8 mouse cellular contexts compared by ENCODE assay signal in genomic region chr7:98119179-98119960, GRCm38 (mm10). TPM values are rescaled to one million over a fixed set of nuclear protein-coding genes. Genes with fewer than 3 reads are reported as not detected.
A peak's percentile ranks its signal among the peaks of the same experiment; 100 is the strongest.
DNase-seq lines count a peak whose midpoint lies in the region; ATAC-seq lines count a peak whose summit lies in the region.

Myo7a (minus strand) TSS chr7:98119524.

- peaks cover 24% of the 10 kb centered on the region for H3K4me1 ChIP-seq in embryonic facial prominence, embryonic 13.5 days
- H3K4me1 ChIP-seq in hindbrain, embryonic 14.5 days (replicated peaks; ENCODE audit: control insufficient read depth, insufficient read depth, low read length) = no peaks in the 10 kb centered on the region
- H3K4me1 ChIP-seq in limb, embryonic 13.5 days = peaks cover 15% of the 10 kb centered on the region
- peaks cover 14% of the 10 kb centered on the region; the same call in 1 of the 2 replicates for H3K4me1 ChIP-seq in neural tube, embryonic 13.5 days (replicated peaks)

- H3K36me3 ChIP-seq in embryonic facial prominence, embryonic 13.5 days = no peaks in the 10 kb centered on the region
- no peaks in the 10 kb centered on the region; the same call in 1 of the 2 replicates for H3K36me3 ChIP-seq in hindbrain, embryonic 14.5 days (replicated peaks; ENCODE audit: control insufficient read depth, insufficient read depth)
- no peaks in the 10 kb centered on the region for H3K36me3 ChIP-seq in limb, embryonic 13.5 days
- H3K36me3 ChIP-seq in neural tube, embryonic 13.5 days = peaks cover 9% of the 10 kb centered on the region; the same call in 1 of the 2 replicates

- no peaks in the 10 kb centered on the region for H3K9me3 ChIP-seq in embryonic facial prominence, embryonic 13.5 days
- no peaks in the 10 kb centered on the region for H3K9me3 ChIP-seq in hindbrain, embryonic 14.5 days (ENCODE audit: control insufficient read depth, low read length)
- H3K9me3 ChIP-seq in limb, embryonic 13.5 days = no peaks in the 10 kb centered on the region
- H3K9me3 ChIP-seq in neural tube, embryonic 13.5 days = no peaks in the 10 kb centered on the region

- DNase-seq in 3T3-L1 (ENCODE audit: low read depth, low spot score) = peak; percentile 90
- peak; percentile 16 for DNase-seq in ES-CJ7 (ENCODE audit: low read depth, low spot score)
- DNase-seq in hindbrain, embryonic 14.5 days (ENCODE audit: low spot score) = no peak
- no peak for DNase-seq in cerebellum, adult 9-11 months
- DNase-seq in right cerebral cortex, postnatal 25 days = no peak

- peak within 1 kb of the TSS; percentile 27 for H3K4me3 ChIP-seq in embryonic facial prominence, embryonic 13.5 days
- H3K4me3 ChIP-seq in hindbrain, embryonic 14.5 days (replicated peaks; ENCODE audit: low read length) = 0 out of 2 replicates have a peak within 1 kb of the TSS, but pooled peaks have one; percentile 9
- peak within 1 kb of the TSS; percentile 31 for H3K4me3 ChIP-seq in limb, embryonic 13.5 days
- H3K4me3 ChIP-seq in neural tube, embryonic 13.5 days = peak within 1 kb of the TSS; percentile 24

- H3K4me2 ChIP-seq in embryonic facial prominence, embryonic 13.5 days = peak within 1 kb of the TSS; percentile 60
- H3K4me2 ChIP-seq in hindbrain, embryonic 14.5 days (replicated peaks) = peak within 1 kb of the TSS; percentile 54
- peak within 1 kb of the TSS; percentile 64 for H3K4me2 ChIP-seq in limb, embryonic 13.5 days (replicated peaks)
- peak within 1 kb of the TSS; percentile 57 for H3K4me2 ChIP-seq in neural tube, embryonic 13.5 days

- ATAC-seq in embryonic facial prominence, embryonic 13.5 days (ENCODE audit: insufficient number of reproducible peaks, insufficient read depth, low FRiP score, low TSS enrichment, low read depth) = no peak
- no peak; the same call in 1 of the 2 replicates for ATAC-seq in hindbrain, embryonic 14.5 days (ENCODE audit: low FRiP score)
- no peak for ATAC-seq in limb, embryonic 13.5 days (ENCODE audit: low FRiP score, low read depth)
- peak; percentile 24; the same call in 1 of the 2 replicates for ATAC-seq in neural tube, embryonic 13.5 days (ENCODE audit: low read depth)

- peak within 1 kb of the TSS; percentile 57 for H3K9ac ChIP-seq in embryonic facial prominence, embryonic 13.5 days
- 0 out of 2 replicates have a peak within 1 kb of the TSS, but pooled peaks have one; percentile 36 for H3K9ac ChIP-seq in hindbrain, embryonic 14.5 days
- peak within 1 kb of the TSS; percentile 39; the same call in 1 of the 2 replicates for H3K9ac ChIP-seq in limb, embryonic 13.5 days
- H3K9ac ChIP-seq in neural tube, embryonic 13.5 days = peak within 1 kb of the TSS; percentile 61

- 35% methylated on average over 9 of the region's 9 CpGs for WGBS in embryonic facial prominence, embryonic 13.5 days
- 36% methylated on average over 9 of the region's 9 CpGs for WGBS in hindbrain, embryonic 14.5 days
- 32% methylated on average over 9 of the region's 9 CpGs for WGBS in limb, embryonic 13.5 days
- 40% methylated on average over 9 of the region's 9 CpGs for WGBS in neural tube, embryonic 13.5 days

- H3K27me3 ChIP-seq in embryonic facial prominence, embryonic 13.5 days = peaks cover 5% of the 10 kb centered on the region; the same call in 1 of the 2 replicates
- no peaks in the 10 kb centered on the region for H3K27me3 ChIP-seq in hindbrain, embryonic 14.5 days (ENCODE audit: control insufficient read depth, insufficient read depth, low read length)
- H3K27me3 ChIP-seq in limb, embryonic 13.5 days = peaks cover 5% of the 10 kb centered on the region
- H3K27me3 ChIP-seq in neural tube, embryonic 13.5 days = no peaks in the 10 kb centered on the region

- no peak within 1 kb of the TSS for H3K27ac ChIP-seq in embryonic facial prominence, embryonic 13.5 days
- H3K27ac ChIP-seq in hindbrain, embryonic 14.5 days = no peak within 1 kb of the TSS
- no peak within 1 kb of the TSS for H3K27ac ChIP-seq in limb, embryonic 13.5 days
- H3K27ac ChIP-seq in neural tube, embryonic 13.5 days (replicated peaks) = no peak within 1 kb of the TSS

RNA-seq across cellular contexts. Expression of gene Myo7a, which starts in this region (rescaled TPM):
- polyA plus RNA-seq in embryonic facial prominence, embryonic 13.5 days (2015; fragmentation: Nextera tagmentation; extraction: Ambion mirVana) = 10.2 and 10.5 TPM in 2 replicates
- polyA plus RNA-seq in hindbrain, embryonic 14.5 days (2014; fragmentation: Nextera tagmentation; extraction: Ambion mirVana) = 20.0 and 24.3 TPM in 2 replicates
- 11.0 and 12.2 TPM in 2 replicates for polyA plus RNA-seq in limb, embryonic 13.5 days (2015; fragmentation: Nextera tagmentation; extraction: Ambion mirVana)
- 13.4 and 14.6 TPM in 2 replicates for polyA plus RNA-seq in neural tube, embryonic 13.5 days (2015; fragmentation: Nextera tagmentation; extraction: Ambion mirVana)

Comparison
In these comparisons a context has a peak if more than half of its experiments do, and no peak if none do; other contexts are left out.
1. DNase-seq: peak in 3T3-L1 (single experiment) and ES-CJ7 (single experiment); none in hindbrain, embryonic 14.5 days (single experiment), cerebellum, adult 9-11 months (single experiment) and right cerebral cortex, postnatal 25 days (single experiment).
2. Peak in every context shown above with its lines, with median percentiles within 50 percentile points of each other: H3K4me2 ChIP-seq, H3K4me3 ChIP-seq and H3K9ac ChIP-seq.